Mouse (Mus musculus) CH12.LX (cell line): Measurements from ENCODE around the gene Acadsb. TPM values are rescaled to one million over a fixed set of nuclear protein-coding genes. Genes with fewer than 3 reads are reported as not detected.

Experiments
- DNase-seq: peaks from one replicate; pipeline ENCODE4 v3.0.0-alpha.2; 2013; ENCODE audit errors: extremely low read depth
- H3K27ac ChIP-seq: 2 replicates; pipeline ENCODE4 v1.5.1; 2012; ENCODE audit warnings: low read depth, mild to moderate bottlenecking, control low read depth, moderate library complexity; ENCODE audit not compliant: insufficient read depth
- H3K27me3 ChIP-seq: replicated peaks from 2 replicates; pipeline ENCODE3; 2012; ENCODE audit warnings: inconsistent platforms
- H3K36me3 ChIP-seq, 2 experiments: replicated peaks in 1 of 2; 2 replicates each; pipeline versions ENCODE3 to v1.6.1; 2012; ENCODE audit warnings: inconsistent platforms in 1 of 2, low read length in 1 of 2, mild to moderate bottlenecking in 1 of 2, mixed read lengths in 1 of 2, moderate library complexity in 1 of 2; ENCODE audit not compliant: control insufficient read depth in 1 of 2, insufficient read depth in 1 of 2
- H3K4me1 ChIP-seq, 2 experiments: 2 replicates each; pipeline ENCODE4 v1.6.1; 2012; ENCODE audit warnings: inconsistent platforms in 1 of 2, moderate library complexity in 1 of 2; ENCODE audit not compliant: insufficient read depth in 2 of 2, control insufficient read depth in 1 of 2
- H3K4me2 ChIP-seq: 2 replicates; pipeline ENCODE4 v1.6.1; 2012; ENCODE audit warnings: low read depth, mild to moderate bottlenecking, control low read depth; ENCODE audit not compliant: poor library complexity, insufficient read depth, severe bottlenecking
- H3K4me3 ChIP-seq, 3 experiments: fragments of 150-350 bp in 1 of 3; sonication (generic) in 1 of 3; replicated peaks in 1 of 3; 2 replicates each; pipeline versions ENCODE3 to v1.5.1; 2011 to 2012; ENCODE audit warnings: low read depth in 2 of 3, low read length in 2 of 3, mild to moderate bottlenecking in 2 of 3, moderate library complexity in 2 of 3, control low read depth in 1 of 3, improper control_type of control experiment in 1 of 3, inconsistent platforms in 1 of 3, mixed read lengths in 1 of 3; ENCODE audit not compliant: poor library complexity in 1 of 3
- H3K79me2 ChIP-seq: replicated peaks from 2 replicates; pipeline ENCODE4 v1.6.1; 2012; ENCODE audit warnings: mild to moderate bottlenecking, moderate library complexity; ENCODE audit not compliant: control insufficient read depth, poor library complexity, insufficient read depth, severe bottlenecking; ENCODE audit errors: extremely low read depth
- H3K9ac ChIP-seq: 2 replicates; pipeline ENCODE4 v1.6.1; 2012; ENCODE audit warnings: low read depth, mild to moderate bottlenecking, control low read depth, moderate library complexity; ENCODE audit not compliant: insufficient read depth
- H3K9me3 ChIP-seq: replicated peaks from 2 replicates; pipeline ENCODE3; 2012; ENCODE audit warnings: low read length, inconsistent platforms, mixed read lengths
- BHLHE40 ChIP-seq: IDR thresholded peaks from 2 replicates; pipeline ENCODE4 v1.6.1; 2011; ENCODE audit warnings: mild to moderate bottlenecking, low read depth, low read length, improper control_type of control experiment
- CHD1 ChIP-seq: IDR thresholded peaks from 2 replicates; pipeline ENCODE4 v1.6.1; 2012; ENCODE audit warnings: low read depth, low read length, improper control_type of control experiment, inconsistent platforms
- CHD2 ChIP-seq: IDR thresholded peaks from 2 replicates; pipeline ENCODE4 v1.6.1; 2011; ENCODE audit warnings: low read length, improper control_type of control experiment
- ELF1 ChIP-seq: IDR thresholded peaks from 2 replicates; pipeline ENCODE4 v1.6.1; 2014; ENCODE audit warnings: low read depth, mild to moderate bottlenecking, inconsistent platforms, low read length, improper control_type of control experiment
- GABPA ChIP-seq: IDR thresholded peaks from 2 replicates; pipeline ENCODE4 v1.6.1; 2012; ENCODE audit warnings: low read depth, low read length, improper control_type of control experiment, inconsistent platforms; ENCODE audit not compliant: insufficient replicate concordance
- IRF4 ChIP-seq: IDR thresholded peaks from 2 replicates; pipeline ENCODE4 v1.6.1; 2014; ENCODE audit warnings: low read depth, mild to moderate bottlenecking, inconsistent platforms, low read length, improper control_type of control experiment
- JUN ChIP-seq: IDR thresholded peaks from 2 replicates; pipeline ENCODE4 v1.6.1; 2011; ENCODE audit warnings: low read depth, mild to moderate bottlenecking, low read length, improper control_type of control experiment, moderate library complexity; ENCODE audit not compliant: insufficient read depth
- KAT2A ChIP-seq: IDR thresholded peaks from 2 replicates; pipeline ENCODE4 v1.6.1; 2012; ENCODE audit warnings: low read length, improper control_type of control experiment, inconsistent platforms; ENCODE audit not compliant: insufficient replicate concordance
- MAZ ChIP-seq: IDR thresholded peaks from 2 replicates; pipeline ENCODE4 v1.6.1; 2012; ENCODE audit warnings: low read depth, mild to moderate bottlenecking, inconsistent platforms, low read length, improper control_type of control experiment, moderate library complexity
- MEF2A ChIP-seq: IDR thresholded peaks from 2 replicates; pipeline ENCODE4 v1.6.1; 2014; ENCODE audit warnings: low read depth, mild to moderate bottlenecking, inconsistent platforms, low read length, improper control_type of control experiment, borderline replicate concordance
- RCOR1 ChIP-seq: conservative IDR thresholded peaks from 2 replicates; pipeline ENCODE4 v1.6.1; 2012; ENCODE audit warnings: low read depth, mild to moderate bottlenecking, inconsistent platforms, low read length, improper control_type of control experiment
- SMC3 ChIP-seq: IDR thresholded peaks from 2 replicates; pipeline ENCODE4 v1.6.1; 2011; ENCODE audit warnings: low read depth, low read length, improper control_type of control experiment
- TCF12 ChIP-seq: IDR thresholded peaks from 2 replicates; pipeline ENCODE4 v1.6.1; 2014; ENCODE audit warnings: low read depth, mild to moderate bottlenecking, inconsistent platforms, low read length, improper control_type of control experiment
- USF2 ChIP-seq: conservative IDR thresholded peaks from 2 replicates; pipeline ENCODE4 v1.6.1; 2011; ENCODE audit warnings: low read depth, low read length, improper control_type of control experiment
- ZKSCAN1 ChIP-seq: IDR thresholded peaks from 2 replicates; pipeline ENCODE4 v1.6.1; 2012; ENCODE audit warnings: low read depth, inconsistent platforms, low read length, improper control_type of control experiment, borderline replicate concordance
- ZMIZ1 ChIP-seq: IDR thresholded peaks from 2 replicates; pipeline ENCODE4 v1.6.1; 2012; ENCODE audit warnings: low read depth, mild to moderate bottlenecking, inconsistent platforms, low read length, improper control_type of control experiment
- dilution Hi-C: fragments of 300-500 bp; cut with MboI; formaldehyde crosslinking; loops from 2 replicates; pipeline ENCODE4 v1.14.3; 2020; ENCODE audit warnings: low sequenced_read_pairs; ENCODE audit not compliant: extremely low pct_unique_long_range_greater_than_20kb, extremely low pct_ligation_motif_present
- in situ Hi-C: fragments of 300-500 bp; cut with MboI; formaldehyde crosslinking; loops from 3 replicates; pipeline ENCODE4 v1.14.3; 2019; ENCODE audit warnings: low sequenced_read_pairs, low pct_ligation_motif_present, low pct_unique_long_range_greater_than_20kb, mixed read lengths
- polyA plus RNA-seq: library from polyadenylated mRNA; unstranded; fragments of >175 nt; gene quantifications from 2 replicates; pipeline ENCODE4 v1.2.1, GENCODE M21; 2012; ENCODE audit warnings: low read depth; ENCODE audit not compliant: insufficient read length
- total RNA-seq, 2 experiments: library from RNA; depleted of rRNA; stranded (reverse); fragments of 300-350 nt in 1 of 2; fragments of >200 nt in 1 of 2; gene quantifications; 2 replicates each; pipeline ENCODE4 v1.2.3; 2012 to 2014

Acadsb gene
- total and polyA plus RNA-seq, 3 experiments = 11.1 to 15.6 (median 11.2) TPM

- in situ Hi-C loops (no loop called here), dilution Hi-C loops (no loop called here)
- DNase-seq = no peak
- Histone ChIP-seq H3K36me3 (no peaks in the 10 kb centered on the region), H3K79me2 (no peaks in the 10 kb centered on the region), H3K9me3 (no peaks in the 10 kb centered on the region), H3K27me3 (peaks cover 80% of the 10 kb centered on the region), H3K4me3 (no peak overlapping the region), H3K9ac (no peak overlapping the region), H3K27ac (no peak overlapping the region), H3K4me1 (no peaks in the 10 kb centered on the region), H3K4me2 (no peak overlapping the region)
- TF ChIP-seq CHD1 (no peak), RCOR1 (no peak), GABPA (no peak), MAZ (no peak), ZKSCAN1 (no peak), IRF4 (no peak), ZMIZ1 (no peak), MEF2A (no peak), CHD2 (no peak), BHLHE40 (no peak), ELF1 (no peak), KAT2A (no peak), TCF12 (no peak), SMC3 (no peak), USF2 (no peak), JUN (no peak)
These were observed 68.0 kb downstream of the Acadsb start for GRCm38 (mm10) chr7:131478403-131478802.

Other genes with a start within 250 kb of the Acadsb start
- not detected in 2 replicates for gene 5430419D17Rik, start 236.2 kb upstream of the Acadsb start, total RNA-seq (2012; rRNA removed)
- not detected in 2 replicates for gene 5430419D17Rik, start 236.2 kb upstream of the Acadsb start, total RNA-seq (2014; rRNA removed)
- gene 5430419D17Rik, start 236.2 kb upstream of the Acadsb start, polyA plus RNA-seq = not detected in 2 replicates
- not detected in 2 replicates for gene Cuzd1, start 88.3 kb upstream of the Acadsb start, total RNA-seq (2012; rRNA removed)
- gene Cuzd1, start 88.3 kb upstream of the Acadsb start, total RNA-seq (2014; rRNA removed) = not detected in 2 replicates
- 0.10 and 0.11 TPM in 2 replicates for gene Cuzd1, start 88.3 kb upstream of the Acadsb start, polyA plus RNA-seq
- gene Fam24b, start 81.1 kb upstream of the Acadsb start, total RNA-seq (2012; rRNA removed) = 0.21 TPM in 1 of 2 replicates, not detected in the other
- gene Fam24b, start 81.1 kb upstream of the Acadsb start, total RNA-seq (2014; rRNA removed) = not detected in 2 replicates
- not detected in 2 replicates for gene Fam24b, start 81.1 kb upstream of the Acadsb start, polyA plus RNA-seq
- not detected in 2 replicates for gene Fam24a, start 76.7 kb upstream of the Acadsb start, total RNA-seq (2012; rRNA removed)
- gene Fam24a, start 76.7 kb upstream of the Acadsb start, total RNA-seq (2014; rRNA removed) = not detected in 2 replicates
- 0.36 TPM in 1 of 2 replicates, not detected in the other for gene Fam24a, start 76.7 kb upstream of the Acadsb start, polyA plus RNA-seq
- gene 2310057M21Rik, start 47.8 kb upstream of the Acadsb start, total RNA-seq (2012; rRNA removed) = 13.1 and 14.6 TPM in 2 replicates
- gene 2310057M21Rik, start 47.8 kb upstream of the Acadsb start, total RNA-seq (2014; rRNA removed) = 3.3 and 3.4 TPM in 2 replicates
- gene 2310057M21Rik, start 47.8 kb upstream of the Acadsb start, polyA plus RNA-seq = 20.2 and 22.5 TPM in 2 replicates
- gene Pstk, start 39.5 kb upstream of the Acadsb start, total RNA-seq (2012; rRNA removed) = 23.3 and 29.1 TPM in 2 replicates
- gene Pstk, start 39.5 kb upstream of the Acadsb start, total RNA-seq (2014; rRNA removed) = 32.0 and 42.3 TPM in 2 replicates
- 21.5 and 21.9 TPM in 2 replicates for gene Pstk, start 39.5 kb upstream of the Acadsb start, polyA plus RNA-seq
- 4.7 and 5.2 TPM in 2 replicates for gene Ikzf5, start 80 bp upstream of the Acadsb start, total RNA-seq (2012; rRNA removed)
- gene Ikzf5, start 80 bp upstream of the Acadsb start, total RNA-seq (2014; rRNA removed) = 8.0 and 8.1 TPM in 2 replicates
- 13.9 and 18.5 TPM in 2 replicates for gene Ikzf5, start 80 bp upstream of the Acadsb start, polyA plus RNA-seq
- gene Hmx3, start 132.3 kb downstream of the Acadsb start, total RNA-seq (2012; rRNA removed) = not detected in 2 replicates
- not detected in 2 replicates for gene Hmx3, start 132.3 kb downstream of the Acadsb start, total RNA-seq (2014; rRNA removed)
- not detected in 2 replicates for gene Hmx3, start 132.3 kb downstream of the Acadsb start, polyA plus RNA-seq
- 2.3 and 2.9 TPM in 2 replicates for gene Hmx2, start 138.2 kb downstream of the Acadsb start, total RNA-seq (2012; rRNA removed)
- 2.0 and 2.4 TPM in 2 replicates for gene Hmx2, start 138.2 kb downstream of the Acadsb start, total RNA-seq (2014; rRNA removed)
- gene Hmx2, start 138.2 kb downstream of the Acadsb start, polyA plus RNA-seq = 2.4 and 3.1 TPM in 2 replicates
- gene Bub3, start 149.6 kb downstream of the Acadsb start, total RNA-seq (2012; rRNA removed) = 159 and 172 TPM in 2 replicates
- 225 and 250 TPM in 2 replicates for gene Bub3, start 149.6 kb downstream of the Acadsb start, total RNA-seq (2014; rRNA removed)
- 160 and 161 TPM in 2 replicates for gene Bub3, start 149.6 kb downstream of the Acadsb start, polyA plus RNA-seq